Mouse (Mus musculus) c-Kit-positive CD71-positive TER-119-positive erythroid progenitor cells, embryonic 14.5 days (primary cell): ENCODE measurements around the gene Gm17509.
A peak's percentile ranks its signal among the peaks of the same experiment; 100 is the strongest.

Experiments used
- DNase-seq: peaks from one replicate; pipeline ENCODE4 v3.0.0-alpha.2; 2013; ENCODE audit warnings: low spot score

Gene Gm17509

DNA sequence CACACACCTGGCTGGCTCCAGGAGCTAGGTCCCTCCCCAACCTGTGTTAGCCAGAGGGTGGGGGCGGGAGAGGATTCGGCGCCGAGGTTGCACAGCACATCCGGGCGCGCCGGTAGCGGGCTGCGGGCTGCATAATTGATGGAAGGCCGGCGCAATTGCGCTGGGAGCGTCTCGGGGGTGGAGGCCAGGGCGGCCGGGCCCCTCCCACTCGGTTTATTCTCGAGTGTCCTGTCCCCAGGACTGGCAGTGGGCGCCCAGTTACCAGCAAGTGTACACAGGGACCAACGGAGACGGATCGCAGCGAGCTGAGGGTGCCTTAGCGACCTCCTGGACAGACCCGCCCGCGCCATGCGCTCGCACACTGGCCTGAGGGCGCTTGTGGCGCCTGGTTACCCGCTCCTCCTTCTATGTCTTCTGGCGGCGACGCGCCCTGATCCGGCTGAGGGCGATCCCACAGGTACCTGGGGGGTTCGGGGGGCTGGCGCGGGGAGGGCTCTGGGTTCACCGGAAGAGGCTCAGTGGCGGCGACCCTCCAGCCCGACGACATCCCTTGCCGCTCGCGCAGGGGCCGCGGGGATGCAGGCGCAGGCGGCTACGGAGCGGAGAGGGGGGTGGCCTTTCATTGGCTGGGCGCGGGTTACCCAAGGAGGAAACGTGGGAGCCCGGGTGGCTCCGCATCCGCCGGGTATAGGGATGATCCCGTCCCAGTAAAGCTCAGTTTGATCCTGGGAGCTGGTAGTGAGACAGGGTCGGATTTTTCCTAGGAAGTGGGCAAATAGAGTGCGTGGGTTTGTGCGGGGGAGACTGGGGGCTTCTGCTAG, at the start of gene Gm17509:
TSS of gene Gm17509 (minus strand) at position 575 of the 821 bp plus-strand sequence.
- peak; percentile 45 for DNase-seq

DNA sequence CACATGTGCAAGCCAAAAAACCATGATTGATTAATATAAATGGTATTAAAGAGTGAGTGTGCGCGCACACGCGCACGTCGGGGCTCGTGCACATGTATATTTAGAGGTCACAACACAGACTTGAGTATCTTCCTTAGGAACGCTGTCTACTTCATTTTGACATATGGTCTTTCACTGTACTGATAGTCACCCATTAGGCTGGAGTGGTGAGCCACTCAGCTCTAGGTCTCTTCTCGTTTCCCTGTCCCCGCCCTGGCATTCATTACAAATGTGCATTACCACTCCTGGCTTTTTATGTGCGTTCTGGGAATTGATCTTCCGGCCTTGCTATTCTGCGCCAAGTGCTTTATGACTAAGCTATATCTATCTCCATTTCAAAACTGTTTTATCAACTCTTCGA, 47.1 kb upstream of the Gm17509 start:
- DNase-seq: no peak

DNA sequence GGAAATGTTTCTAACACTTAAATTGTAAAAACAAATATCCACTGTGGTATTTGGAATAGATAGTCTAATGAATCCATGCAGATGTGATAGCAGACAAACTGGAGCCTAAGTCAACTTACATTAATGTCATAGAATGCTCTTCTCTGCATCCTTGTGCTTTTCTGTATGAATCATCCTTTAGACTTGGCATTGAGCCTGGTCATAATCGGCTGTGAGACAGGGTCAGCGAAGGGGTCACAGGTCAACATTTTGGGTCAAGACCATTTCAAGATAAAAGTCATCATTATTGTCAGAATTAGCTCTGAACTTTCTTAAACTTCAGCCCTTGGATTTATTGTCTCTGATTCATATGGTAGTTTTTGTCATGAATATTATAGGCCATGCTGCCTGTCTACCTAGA, 45.3 kb upstream of the Gm17509 start:
- DNase-seq: no peak

DNA sequence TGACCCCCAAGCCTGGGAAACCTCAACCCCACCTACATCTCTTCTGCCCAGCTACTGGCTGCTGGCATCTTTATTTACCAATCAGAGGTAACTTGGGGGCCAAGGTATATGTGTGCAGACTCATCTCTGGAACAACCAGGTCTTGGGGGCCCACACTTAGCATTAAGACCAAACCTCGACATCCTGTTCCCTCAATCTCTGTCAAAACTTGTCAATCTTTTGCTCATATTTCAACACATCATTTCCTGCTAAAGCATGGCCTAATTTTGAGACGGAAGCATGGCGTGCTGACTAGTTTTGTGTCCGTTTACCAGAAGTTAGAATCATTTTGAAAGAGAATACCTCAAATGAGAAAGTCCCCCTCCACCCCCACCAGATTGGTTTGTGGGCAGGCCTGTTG, 39.8 kb upstream of the Gm17509 start:
- DNase-seq: no peak

DNA sequence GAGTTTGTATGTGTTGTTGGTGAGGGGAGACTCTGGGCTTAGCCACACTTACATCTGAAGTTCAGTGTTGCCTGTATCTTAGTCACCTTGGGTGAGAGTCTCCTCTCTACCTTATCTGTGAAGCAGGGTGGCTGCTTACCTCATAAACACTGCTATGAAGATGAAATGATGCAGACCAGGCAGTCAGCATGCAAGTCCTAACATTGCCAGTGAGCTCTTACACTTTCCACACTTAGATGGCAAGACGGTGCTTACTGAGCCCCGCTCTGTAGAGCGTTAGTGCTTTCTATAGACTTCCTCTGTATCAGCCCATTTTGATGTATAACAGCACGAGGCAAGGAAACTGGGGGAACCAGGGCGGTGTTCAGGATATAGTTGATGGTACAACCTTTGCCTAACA, 21.7 kb upstream of the Gm17509 start:
- DNase-seq: no peak

DNA sequence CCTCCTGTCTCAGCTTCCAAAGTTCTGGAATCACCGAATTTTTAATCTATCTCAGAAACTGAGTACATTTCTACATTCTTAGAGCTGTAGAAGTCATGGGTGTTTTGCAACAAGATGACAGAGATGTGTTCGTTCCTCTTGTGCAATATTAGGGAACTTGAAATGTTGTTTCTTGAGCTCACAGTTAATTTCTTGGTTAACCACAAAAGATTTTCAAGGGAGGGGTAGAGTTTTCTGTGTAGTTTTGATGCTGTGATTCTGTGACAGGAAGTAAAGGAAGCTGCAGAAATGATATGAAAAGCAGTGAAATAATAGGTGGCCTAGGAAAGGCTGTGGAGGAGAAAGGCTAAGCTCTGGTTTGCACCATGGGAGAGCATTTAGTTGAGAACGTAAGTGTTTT, 21.2 kb upstream of the Gm17509 start:
- DNase-seq: no peak

DNA sequence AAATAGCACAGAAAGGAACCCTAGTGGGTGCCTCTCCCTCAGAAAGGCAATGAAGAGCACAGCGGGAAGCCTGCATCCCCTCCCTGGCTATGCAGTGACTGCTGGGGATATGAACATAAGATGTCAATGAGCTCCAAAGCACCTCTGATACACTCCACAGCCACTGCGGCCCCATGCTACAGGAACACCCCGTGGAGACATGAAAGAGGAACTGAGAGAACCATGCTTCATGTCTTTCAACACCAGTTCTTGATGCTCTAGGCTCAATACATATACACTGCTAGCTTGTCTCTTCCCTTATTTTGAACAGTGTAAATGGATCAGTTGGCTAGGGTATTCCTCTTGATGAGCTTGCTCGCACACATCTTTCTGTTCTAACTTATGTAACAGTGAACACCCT, 16.2 kb upstream of the Gm17509 start:
- DNase-seq: no peak

DNA sequence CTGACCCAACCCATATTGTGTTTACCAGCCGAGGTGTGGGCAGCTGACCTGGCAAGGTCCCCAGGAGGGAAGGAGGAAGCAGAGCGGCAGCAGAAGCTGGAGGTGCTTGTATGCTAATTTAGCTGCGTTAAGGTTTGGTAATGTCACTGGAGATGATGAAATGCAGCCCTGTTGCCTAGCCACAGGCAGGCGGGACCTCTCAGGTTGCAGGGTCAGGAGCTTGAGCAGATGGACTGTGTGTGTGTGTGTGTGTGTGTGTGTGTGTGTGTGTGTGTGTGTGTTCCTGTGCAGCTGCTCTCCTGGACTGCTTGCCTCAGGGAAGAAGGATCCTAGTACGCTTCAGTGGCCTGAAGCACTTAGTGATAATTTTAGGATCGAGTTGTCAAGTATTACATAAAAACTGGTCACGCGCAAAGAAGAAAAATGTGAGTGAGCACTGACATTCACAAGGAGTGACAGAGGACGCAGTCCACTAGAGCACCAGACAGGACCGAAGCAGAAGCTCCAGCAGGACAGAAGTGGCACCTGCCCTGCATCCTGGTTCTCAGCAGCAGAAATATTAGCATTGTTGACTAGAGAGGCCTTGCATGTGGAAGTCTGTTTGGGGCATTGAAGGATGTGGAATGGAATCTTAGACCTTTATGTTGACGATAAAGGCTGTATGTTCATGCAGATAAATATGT, 14.8 kb upstream of the Gm17509 start:
- no peak for DNase-seq

DNA sequence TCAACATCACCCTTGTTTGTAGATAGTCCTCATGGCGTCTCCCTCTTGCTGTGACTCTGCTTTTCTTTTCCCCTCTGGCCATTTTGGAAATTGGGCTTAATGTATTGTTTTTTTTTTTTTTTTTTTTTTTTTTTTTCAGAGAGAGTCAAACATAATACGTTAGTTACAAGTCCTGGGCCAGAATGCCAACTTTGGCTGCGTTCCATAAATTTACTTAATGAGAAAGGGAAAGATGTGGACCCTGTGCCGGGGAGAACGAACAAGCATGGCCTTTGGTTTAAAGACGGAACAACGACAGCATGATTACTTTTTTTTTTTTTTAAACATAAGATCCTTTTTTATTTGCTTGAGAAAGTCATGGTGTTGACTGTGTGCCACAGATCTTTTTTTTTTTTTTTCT, 13.6 kb upstream of the Gm17509 start:
- DNase-seq: no peak

DNA sequence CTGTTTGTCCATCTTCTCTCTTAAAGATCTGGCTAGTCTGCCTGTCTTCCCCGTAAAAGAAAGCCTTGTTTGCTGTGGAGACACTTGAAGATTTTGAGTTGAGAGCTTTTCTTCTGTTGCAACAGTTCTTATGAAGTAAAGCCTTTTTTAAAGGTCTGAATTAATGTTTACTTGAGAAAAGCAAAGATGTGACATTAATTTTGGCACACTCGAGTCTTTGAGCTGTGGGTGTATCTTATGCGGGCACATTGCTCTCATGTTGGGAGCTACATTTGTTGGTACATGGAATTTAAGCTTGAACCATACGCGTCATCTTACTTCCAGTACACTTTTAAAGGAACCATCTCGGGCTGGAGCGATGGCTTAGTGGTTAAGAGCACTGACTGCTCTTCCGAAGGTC, 12.9 kb upstream of the Gm17509 start:
- no peak for DNase-seq

DNA sequence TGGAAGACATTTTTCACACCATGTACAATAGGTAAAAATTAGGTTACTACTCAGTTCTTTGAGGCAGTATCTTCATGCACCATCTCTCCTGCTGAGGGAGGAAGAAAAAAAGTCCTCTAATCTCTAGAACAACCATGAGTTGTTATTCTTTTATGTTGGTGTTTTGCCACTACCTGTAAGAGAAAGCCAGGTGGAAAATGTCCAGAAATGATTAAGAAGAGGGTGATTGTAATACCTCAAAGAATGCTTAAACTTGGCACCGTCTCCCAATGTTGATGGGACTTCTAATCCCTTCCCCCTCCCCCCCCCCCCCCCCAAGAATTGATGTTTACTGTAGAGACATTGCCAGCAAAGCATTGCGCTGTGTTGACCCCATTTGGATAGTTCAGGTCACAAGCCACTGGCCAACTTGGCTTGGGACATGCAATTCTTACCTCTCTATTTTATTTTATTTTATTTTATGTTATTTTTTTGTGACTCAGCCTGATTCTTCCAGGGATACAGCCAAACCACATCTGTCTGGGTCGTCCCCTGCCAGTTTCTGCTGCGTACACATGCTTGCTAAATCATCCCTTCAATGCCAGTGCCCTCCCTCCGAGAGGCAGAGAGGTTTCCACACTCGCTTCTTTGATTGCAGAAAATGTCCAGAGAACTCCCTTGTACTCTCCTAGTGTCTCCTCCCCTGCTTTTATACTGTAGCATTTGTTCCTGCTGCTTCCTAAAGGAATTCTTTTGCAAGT, 9.7 kb upstream of the Gm17509 start:
- no peak for DNase-seq

DNA sequence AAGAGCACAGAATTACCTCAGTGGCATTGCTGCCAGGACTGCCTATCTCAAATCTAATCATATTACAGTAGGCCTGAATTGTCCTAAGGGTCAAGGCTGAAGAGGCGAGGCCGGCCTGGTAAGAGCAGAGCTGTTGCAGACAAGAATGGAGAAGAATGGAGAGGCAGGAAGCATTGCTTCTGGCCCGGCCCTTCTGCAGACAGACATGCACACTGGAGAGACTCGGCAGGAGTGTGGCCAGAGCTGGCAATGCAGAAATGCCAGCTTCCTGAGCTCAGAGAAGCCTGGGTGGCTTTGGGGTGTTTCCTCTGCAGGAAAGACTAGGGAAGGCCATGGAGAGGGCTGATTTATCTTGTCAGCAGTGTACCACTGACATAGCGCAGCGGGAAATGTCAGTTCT, 4.7 kb upstream of the Gm17509 start:
- DNase-seq: no peak

DNA sequence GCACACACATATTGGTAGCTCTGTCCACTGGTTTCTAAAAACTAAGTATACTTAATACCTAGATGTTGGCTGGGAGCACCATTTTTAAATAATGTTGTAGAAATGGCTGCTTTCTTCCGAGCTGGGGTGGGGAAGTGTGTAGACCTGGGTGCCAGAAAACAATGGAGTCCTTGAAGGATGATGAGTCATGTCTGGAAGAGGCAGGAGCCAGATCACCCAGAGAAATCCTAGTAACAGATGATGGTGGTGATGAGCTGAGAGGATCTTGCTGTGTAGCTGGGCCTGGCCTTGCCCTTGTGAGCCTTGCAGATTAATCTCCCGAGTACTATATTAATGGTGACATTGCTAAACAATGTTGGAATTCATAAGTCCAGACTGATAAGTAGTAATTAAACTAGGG, 4.0 kb upstream of the Gm17509 start:
- DNase-seq: no peak

DNA sequence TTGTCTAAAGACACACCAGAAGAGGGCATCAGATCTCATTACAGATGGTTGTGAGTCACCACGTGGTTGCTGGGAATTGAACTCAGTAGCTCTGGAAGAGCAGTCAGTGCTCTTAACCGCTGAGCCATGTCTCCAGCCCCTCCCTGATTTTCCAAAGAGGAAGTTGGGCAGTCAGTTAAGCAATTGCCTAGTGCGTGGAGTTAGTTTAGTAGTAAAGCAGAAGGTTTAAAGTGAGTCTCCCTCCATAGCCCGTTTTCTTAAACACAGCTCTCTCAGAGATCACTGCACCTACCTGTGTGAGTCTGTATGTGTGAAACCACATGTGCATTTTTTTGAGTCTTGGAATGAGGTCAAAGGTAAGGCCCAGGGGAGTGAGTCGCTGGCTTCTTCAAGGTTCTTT, 2.2 kb upstream of the Gm17509 start:
- DNase-seq: no peak

DNA sequence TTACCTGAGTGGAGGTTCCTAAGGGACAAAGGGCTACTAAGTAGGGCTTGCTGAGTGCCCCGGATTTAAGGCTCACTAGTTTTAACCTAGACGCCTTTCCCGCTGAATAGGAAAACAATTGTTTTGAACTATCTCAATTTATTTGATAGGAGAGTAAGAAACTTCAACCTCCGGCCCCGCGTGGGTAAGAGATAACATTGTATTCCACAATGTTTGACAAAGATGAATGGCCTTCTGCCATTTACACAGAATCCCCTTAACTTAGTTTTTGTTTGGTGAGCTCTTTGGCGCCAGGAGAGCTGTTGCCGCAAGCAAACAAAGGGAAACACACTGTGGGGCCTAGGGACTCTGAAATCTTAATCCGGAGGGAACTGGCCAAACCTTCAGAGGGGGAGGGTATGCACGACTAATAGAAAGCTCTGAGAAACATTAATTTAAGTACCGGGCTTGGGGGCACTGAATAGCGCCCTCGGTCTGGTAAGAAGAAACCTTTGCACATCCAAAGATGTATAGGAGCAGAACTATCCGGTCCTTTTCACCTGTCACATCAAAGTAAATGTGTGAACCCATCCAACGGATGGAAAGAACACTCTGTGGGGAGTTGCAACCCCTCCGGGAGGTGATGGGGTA, 889 bp downstream of the Gm17509 start:
- no peak for DNase-seq

DNA sequence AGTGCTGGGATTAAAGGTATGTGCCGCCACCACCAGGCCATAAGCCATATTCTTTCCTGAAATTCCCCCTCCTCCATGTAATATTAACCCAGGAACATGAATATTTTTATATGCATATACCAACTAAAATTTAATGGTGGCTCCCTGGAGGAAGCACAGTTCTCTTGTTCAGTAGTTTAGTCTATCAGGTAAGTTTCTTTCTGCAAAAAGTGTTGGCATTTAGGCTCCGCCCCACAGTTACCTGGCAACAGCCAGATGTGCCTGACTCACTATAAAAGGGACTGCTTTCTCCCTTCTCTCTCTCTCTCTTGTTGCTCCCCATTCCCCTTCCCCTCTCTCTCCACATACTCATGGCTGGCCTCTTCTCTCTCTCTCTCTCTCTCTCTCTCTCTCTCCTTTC, 2.8 kb downstream of the Gm17509 start:
- no peak for DNase-seq

DNA sequence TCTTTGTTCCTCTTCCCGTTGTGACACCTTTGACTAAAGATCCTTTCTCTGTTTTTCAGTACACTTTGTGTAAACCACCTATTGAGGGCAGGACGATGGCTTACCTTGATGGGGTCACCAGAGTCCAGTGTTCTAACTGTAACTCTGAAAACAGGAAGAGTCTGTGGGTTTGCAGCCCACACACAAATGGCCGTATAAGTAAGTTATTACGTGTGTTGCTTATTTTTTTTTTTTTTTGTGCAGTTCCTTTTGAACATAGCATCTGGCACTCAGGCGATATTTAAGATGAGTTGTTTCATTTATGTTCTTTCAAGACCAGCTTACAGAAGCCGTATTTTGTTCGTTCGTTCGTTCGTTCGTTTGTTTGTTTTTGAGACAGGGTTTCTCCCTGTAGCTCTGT, 3.3 kb downstream of the Gm17509 start:
- DNase-seq: no peak

DNA sequence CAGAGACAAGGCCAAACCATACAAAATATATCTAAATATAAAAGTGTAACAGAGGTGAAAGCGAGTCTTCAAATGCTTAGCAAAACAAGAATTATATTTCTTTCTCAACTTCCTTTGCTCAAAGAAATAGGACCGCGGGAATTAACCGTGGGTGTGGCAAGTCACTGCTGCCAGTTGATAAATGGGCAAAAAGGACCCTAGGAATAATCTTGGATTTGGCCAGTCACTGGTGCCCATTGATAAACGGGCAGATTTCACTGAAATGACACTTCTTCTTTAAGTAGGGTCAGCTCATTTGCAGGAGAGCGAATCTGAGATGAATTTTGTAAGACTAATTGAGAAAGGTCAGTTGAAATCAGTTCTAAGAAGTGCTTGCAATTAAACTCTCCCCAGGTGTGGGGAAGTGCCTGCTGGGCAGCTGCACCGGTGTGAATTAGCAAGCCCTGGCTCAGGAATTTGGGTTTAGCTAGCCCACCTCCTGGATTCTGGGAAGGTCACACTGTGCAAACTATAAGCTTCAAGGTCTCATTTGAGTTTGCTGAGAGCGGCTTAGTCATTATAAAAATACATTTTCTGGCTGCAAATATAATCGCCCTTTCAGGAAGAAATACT, 4.0 kb downstream of the Gm17509 start:
- peak; percentile 61 for DNase-seq

DNA sequence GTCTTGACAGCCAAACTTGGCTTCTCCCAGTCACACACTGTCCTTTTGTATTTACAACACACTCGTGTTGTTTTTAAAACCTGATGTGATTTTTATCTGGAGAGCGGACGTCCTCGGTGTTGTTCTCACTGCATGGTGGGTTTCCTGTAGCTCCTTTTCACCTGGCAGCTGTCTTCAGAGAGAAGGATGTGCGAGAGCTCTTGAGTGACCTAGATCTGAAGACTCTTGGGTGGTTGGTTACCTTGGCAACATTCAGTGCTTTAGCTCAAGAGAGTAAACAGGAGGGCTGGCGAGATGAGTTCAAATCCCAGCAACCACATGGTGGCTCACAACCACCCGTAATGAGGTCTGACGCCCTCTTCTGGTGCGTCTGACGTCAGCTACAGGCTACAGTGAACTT, 4.7 kb downstream of the Gm17509 start:
- no peak for DNase-seq

DNA sequence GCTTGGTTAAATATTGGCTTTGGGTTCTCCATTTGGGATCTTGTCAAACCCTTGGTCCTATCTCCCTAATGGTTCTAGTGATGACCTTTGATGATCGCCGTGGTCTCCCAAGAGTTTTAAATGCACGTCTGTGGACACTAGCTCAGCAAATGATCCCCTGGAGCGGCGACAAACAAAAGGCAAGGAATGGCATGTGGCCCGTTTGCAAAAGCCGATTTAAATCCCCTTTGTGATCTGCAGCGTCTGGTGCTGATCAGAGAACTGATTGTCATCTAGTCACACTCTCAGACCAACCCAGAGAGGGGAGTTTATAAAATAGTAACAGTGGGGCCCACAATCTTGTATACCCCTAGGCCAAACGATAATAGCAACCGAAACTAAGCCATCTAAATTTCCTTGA, 5.4 kb downstream of the Gm17509 start:
- DNase-seq: no peak

DNA sequence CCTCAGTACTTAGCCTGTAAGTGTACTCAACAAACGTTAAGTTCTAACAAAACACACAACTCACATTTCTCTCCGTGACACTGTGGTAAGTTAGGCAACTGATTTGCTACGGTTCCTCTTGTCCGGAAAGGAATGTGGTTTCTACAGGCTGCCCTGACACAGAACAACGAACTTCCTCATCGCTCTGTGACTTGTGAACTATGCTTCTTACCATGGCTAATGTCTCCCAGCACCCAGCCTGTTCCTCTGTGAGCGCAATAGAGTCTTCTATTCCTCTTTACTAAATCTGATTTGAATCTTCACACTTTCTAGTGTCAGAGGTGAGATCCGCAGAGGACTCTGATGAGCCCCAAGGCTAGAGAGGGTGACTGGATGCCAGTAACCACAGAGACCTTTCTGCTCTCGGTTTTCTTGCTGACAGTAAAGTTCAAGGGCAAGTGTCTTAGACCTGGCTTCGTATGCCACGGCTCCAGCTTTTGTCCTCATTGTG, 9.4 kb downstream of the Gm17509 start:
- DNase-seq: no peak

DNA sequence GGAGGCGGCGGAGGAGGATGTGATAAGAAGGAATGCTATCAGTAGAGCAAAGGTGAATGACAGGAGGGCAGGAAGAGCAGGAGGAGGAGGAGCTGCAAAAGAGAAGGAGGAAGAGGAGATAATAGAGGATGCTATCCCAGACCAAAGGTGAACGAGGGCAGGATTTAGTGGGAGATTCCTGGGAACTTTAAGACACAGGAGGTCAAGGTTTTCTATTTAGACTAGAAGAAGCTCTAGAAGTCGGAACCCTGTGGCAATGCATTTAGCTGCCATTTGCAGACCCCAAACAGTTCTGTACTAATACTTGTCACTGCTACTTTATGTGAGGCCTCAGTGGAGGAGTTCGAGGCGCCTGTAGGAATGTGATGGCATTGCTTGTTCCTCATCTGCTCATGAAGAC, 12.6 kb downstream of the Gm17509 start, which contains the start of gene Emb:
TSS of gene Emb (plus strand) at position 301 of the 400 bp plus-strand sequence.
- DNase-seq: no peak
